Mouse (Mus musculus) cerebellum, adult 2 months (tissue): ENCODE results near the gene Macc1.

Experiments used
- CTCF ChIP-seq: fragments of 200-500 bp; IDR thresholded peaks from 2 replicates; pipeline ENCODE4 v1.5.1; 2011; ENCODE audit warnings: low read depth, mild to moderate bottlenecking, control low read depth, low read length, moderate library complexity, borderline replicate concordance; ENCODE audit not compliant: insufficient read depth
- POLR2A ChIP-seq: fragments of 200-500 bp; IDR thresholded peaks from 2 replicates; pipeline ENCODE4 v1.6.1; 2011; ENCODE audit warnings: low read length, control low read depth, borderline replicate concordance; ENCODE audit not compliant: insufficient read depth

GRCm38 (mm10) chr12:119313014-119313763, 881 bp upstream of the Macc1 start:
- no peak for TF ChIP-seq CTCF
- no peak for TF ChIP-seq POLR2A
